Mouse (Mus musculus) liver, adult (tissue): ENCODE measurements around the gene Cnot9.

Experiments
- GATA4 ChIP-seq: IDR thresholded peaks from 2 replicates; pipeline ENCODE4 v1.6.1; 2014; ENCODE audit warnings: mild to moderate bottlenecking, low read length; ENCODE audit not compliant: insufficient replicate concordance

Gene Cnot9

DNA sequence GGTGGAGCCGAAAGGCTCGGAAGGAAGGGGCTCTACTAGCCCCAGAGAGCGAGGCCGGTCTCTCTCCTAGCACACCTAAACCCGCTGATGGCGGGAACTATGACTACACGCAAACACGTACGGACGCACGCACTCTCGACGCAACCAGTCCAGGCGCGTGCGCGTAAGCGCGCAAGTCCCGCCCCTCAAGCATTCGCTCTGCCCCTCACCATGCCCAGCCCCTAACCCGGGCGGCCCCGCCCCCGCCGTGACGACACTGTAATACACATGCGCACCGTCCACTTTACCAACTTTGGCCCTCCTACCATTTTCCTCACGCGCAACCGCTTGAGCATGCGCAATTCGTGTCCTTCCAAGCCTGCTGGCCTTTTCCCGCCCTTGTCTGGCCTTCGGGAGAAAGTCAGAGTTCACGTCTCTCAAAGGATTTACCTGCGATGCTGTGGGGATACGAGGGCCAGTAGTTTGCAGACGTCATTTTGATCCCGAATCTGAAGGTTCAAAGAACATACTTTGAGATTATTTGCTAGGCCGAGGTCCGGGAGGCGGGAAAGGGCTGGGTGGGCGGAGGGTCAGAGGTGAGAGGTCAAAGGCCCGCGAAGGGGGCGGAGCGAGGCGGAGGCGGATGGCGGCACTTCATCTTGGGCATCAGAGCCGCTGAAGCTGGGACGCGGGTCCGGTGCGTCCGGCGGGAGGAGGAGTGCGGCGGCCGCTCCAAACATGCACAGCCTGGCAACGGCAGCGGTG, at the start of gene Cnot9:
Gene Cnot9 (plus strand): TSS at position 338 of the 744 bp plus-strand sequence.
- no peak; the same call in 1 of the 2 replicates for TF ChIP-seq GATA4

DNA sequence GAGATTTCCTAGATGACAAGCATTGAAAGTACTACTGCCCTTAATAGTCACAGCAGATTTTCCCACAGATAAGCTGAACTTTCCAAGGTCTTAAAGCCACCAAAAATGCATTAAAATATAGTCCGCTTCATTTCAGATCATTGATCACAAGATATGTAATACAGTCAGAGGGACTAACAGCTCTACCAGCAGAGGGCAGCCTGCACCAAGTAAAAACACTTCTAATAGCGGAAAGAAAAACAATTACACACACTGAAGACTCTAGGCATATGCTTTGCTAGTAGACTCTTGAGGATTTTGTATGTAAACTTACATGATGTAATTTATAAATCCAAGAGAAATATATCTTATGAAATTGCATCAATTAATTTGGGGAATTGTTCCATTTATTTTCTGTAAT, 45.6 kb upstream of the Cnot9 start:
- TF ChIP-seq GATA4, result no peak

DNA sequence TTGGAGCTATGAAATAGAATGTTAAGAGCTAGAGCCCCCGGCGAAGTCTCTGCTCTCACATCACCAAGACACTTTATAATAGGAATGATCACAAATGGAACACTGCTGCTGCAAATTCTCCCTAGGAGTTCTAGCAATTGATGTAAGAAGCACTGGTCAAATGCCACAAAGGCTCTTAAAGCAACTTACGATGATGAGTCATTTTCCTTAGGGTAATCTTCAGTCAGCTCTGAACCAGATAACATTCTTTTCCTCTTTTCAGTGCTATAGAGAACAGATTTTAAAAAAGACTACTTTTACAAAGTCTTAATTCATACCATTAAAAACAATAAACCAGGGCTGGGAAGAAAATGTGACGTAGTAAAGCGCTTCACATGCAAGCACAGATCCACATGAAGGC, 20.1 kb upstream of the Cnot9 start:
- TF ChIP-seq GATA4, result no peak

DNA sequence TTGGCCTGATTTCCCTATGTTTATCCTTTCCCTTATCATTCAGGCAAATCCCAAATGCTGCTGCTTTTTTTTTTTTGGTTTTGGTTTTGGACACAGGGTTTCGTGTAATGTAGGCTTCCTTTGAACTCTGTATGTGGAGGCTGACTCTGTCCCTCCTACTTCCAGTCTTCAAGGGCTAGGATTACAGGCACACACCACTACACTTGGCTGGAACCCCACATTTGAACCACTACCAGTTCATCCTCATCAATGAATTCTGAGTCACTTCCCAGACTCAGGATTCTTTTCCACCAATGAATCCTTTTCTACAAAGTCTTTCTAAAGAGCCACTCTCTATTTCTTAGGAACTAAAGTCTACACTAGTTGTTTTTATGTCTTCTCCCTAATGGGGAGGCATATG, 4.8 kb upstream of the Cnot9 start:
- TF ChIP-seq GATA4, result no peak

DNA sequence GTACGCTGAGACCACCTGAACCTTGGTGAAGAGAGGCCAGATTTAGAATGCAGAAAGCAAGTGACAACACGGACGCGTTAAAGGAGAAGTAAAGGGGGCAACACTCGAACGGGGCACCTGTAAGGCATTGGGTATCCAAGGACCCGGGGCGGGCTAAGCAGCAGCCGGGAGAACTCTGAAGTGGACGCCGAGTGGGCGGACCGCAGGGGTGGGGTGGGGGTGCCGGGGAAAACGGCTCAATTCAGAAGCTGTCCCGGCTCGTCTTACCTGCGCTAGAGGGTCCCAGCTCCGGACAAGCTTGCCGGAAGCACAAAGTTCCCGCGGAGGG, 501 bp upstream of the Cnot9 start:
- no peak for TF ChIP-seq GATA4

DNA sequence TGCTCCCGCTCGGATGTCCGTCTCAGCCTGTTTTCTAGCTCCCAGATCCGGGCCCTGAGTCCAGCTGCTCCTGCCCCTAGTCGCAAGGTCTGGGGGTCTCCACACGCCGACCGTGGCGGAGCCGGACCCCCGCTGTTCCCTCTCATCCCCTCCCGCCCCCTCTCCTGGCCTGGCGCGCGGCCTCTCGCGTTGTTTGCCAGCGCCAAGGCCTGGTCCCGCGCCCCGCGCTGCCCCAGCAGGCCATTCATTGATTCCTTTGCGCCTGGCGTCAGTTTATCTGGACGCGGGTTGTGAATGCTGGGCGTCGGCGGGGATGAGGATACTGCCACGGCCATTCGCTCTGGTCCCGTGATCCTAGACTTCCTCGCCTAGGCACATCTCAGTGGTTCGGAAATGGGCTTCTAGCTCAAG, 618 bp downstream of the Cnot9 start:
- TF ChIP-seq GATA4, result no peak

DNA sequence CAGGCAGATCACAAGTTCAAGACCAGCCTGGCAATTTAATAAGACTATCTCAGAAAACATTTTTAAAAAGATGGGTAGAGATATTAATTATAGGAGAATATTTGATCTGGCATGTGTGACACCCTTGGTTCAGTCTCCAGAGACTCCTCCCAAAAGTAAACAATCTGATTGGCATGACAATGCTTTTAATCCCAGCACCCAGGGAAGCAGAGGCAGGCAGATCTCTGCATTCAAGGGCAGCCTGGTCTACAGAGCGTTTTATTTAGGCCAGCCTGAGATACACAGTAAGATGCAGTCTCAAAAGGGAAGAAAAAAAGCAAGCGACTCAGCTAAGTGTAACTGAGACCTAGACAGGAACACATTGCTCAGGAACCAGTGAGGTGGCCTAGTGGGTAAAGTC, 1.9 kb downstream of the Cnot9 start:
- TF ChIP-seq GATA4, result no peak

DNA sequence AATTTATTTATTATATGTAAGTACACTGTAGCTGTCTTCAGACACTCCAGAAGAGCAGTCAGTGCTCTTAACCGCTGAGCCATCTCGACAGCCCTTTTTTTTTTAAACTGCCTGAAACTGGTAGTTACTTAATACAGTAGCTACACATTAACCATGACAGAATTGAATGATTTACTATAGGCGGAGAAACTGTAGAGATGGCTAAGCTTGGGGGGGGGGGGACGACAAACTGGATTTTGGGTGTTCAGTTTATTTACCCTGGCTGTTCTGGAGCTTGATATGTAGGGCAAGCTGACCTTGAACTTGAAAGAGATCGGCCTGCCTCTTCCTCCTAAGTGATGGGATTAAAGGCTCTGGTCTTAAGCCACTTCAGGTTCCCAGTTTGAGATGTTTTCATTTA, 5.4 kb downstream of the Cnot9 start:
- TF ChIP-seq GATA4, result no peak

DNA sequence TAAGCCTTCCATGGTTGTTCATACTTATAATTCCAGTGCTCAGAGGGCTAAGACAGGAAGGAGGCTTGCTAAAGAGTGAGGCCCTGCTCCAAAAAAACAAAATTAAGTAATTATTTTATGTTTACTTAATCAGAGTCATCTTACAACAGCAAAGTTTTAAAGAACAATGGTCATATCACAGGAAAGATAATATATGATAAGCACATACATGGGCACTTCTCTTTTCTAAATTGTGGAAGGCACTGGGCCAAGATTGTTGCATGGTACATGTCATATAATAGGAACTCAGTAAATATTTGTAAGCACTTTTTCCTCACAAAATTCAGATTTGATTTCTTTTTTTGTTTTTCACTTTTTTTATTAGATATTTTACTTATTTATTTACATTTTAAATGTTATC, 14.0 kb downstream of the Cnot9 start:
- no peak for TF ChIP-seq GATA4

DNA sequence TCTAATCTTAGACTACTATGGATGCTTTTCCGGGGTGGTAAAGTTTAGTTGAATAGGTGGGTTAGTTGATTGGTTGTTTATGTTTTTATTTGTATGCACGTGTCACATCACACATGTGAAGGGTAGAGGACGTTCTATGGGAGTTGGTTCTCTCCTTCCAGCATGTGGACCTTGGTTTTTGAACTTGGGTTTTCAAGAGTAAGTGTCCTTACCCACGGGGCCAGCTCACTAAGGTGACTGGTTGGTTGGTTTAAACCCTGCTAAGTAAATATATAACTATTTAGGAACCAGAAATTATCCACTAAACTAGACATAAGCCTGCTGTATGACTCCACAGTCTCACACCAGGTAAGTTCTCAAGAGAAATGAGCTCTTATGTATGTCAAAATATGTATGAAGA, 18.9 kb downstream of the Cnot9 start:
- no peak for TF ChIP-seq GATA4

DNA sequence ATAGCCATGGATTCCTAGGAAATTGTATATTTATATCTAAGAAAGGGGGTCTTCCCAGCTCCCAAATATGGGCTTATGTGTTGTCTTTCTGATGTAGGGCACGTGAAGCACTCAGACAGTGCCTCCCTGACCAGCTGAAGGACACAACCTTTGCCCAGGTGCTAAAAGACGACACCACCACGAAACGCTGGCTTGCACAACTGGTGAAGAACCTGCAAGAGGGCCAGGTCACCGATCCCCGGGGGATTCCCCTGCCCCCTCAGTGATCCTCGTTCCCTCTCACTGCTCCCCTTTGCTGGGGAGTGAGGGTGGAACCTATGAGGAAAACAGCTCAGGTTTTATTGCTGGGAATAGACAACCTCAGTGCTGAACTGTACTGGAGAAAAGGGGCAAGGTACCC, 22.7 kb downstream of the Cnot9 start:
- TF ChIP-seq GATA4, result no peak

DNA sequence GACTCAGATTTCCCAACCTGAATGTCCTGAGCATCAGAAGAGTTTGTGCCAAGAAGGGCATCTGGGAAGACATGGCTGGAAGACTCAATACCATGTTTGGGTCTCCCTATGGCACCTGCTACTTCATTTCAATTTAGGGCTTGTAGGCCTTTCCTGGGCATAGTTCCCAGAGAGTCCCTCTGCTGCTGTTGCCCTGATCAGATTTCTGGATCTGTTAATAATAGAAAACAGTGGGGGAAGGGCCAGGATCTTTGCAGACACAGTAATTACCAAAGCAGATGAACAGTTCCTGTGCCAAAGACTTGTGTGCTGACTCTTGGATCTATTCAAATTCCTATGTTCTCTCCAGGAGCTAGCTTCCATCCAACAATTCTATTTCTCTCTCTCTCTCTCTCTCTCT, 32.8 kb downstream of the Cnot9 start:
- no peak for TF ChIP-seq GATA4

DNA sequence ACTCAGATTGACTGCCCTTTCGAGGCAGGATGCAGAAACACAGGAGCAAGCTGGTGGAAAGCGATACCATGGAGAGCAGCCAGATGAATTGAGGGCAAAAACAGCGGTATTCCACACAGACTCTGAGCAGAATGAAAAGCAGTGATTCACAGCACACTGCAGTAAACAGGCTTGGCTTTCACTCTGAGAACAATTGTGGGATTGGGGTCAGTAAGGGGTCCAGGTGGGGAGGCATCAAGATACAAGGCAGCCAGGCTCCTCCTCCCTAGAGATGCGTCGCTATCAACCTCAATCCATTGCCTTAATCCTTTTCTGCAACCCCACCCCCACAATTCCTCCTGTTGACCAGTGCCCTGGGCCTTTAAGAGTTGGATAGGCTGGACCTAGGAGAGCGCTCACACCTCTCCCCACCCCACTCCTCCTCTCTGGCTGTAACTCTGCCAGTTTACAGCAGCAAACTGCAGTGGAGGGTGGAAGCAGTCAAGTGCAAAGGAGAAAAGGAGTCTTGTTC, 36.6 kb downstream of the Cnot9 start, which contains the start of gene Plcd4:
Gene Plcd4 (plus strand): TSS at position 438 of the 511 bp plus-strand sequence.
- no peak for TF ChIP-seq GATA4

DNA sequence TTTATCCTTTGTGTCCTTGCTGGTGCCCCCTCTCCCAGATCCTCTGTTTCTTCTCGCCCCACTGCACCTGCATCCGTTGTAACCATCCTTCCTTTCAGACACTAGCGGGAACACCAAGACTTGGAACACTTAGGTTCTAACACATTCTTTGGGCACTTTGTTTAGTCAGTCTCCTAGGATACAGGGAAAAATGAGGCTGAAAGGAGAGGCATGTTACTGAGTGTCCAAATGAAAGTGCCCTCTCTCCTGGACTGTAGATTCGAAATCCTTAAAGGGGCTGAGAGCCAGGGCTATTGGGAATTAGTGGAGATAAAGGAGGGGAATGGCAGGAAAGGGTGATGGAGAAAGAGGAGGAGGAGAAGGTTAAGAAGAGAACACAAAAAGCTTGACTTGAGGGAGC, 38.3 kb downstream of the Cnot9 start, which contains the start of gene Usp37:
Gene Usp37 (minus strand): TSS at position 101 of the 400 bp plus-strand sequence.
- no peak for TF ChIP-seq GATA4

DNA sequence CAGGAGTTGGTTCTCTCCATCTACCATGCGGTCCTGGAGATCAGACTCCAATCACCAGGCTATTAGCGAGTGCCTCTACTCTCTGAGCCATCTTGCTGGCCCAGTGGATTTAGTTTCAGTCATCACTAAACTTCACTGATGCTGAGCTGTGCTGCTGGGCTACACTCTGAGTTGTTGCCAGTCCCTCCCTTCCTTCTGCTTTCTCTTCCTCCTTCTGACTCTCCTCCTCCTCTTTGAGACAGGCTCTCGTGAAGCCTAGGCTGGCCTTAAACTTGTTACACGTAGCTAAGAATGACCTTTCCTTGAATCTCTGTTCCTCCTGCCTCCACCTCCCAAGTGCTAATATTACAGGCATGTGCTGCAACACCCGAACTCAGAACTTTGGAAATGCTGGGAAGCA, 53.2 kb downstream of the Cnot9 start:
- no peak for TF ChIP-seq GATA4

DNA sequence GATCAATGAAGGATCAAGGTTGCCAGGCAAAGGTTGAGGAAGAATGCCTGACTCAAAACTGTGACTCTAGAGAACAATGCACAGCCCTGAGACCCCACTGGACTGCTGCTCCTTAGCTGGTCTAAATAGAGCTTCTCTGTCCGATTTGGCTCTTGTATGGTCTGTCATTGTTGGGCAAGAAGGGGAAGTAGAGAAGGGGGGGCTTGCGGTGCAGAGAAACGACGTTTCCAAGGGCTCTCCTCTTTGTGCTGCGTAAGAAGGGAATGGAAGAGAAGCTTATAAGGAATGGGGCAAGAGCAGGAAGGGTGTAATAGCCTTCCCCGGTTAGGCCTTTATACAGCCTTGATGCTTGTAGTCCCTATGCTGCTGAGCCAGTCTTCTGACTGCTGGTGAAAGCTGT, 60.0 kb downstream of the Cnot9 start:
- no peak for TF ChIP-seq GATA4
